Comparison of ENCODE assay signal across 7 mouse cellular contexts in genomic region chr7:100907231-100907630, GRCm38 (mm10). TPM values are rescaled to one million over a fixed set of nuclear protein-coding genes. Genes with fewer than 3 reads are reported as not detected.
DNase-seq lines count a peak whose midpoint lies in the region; ATAC-seq and TF ChIP-seq lines count a peak whose summit lies in the region.

No protein-coding gene starts in this region.

- peak; percentile 50 for ATAC-seq in cerebellum, adult (ENCODE audit: insufficient number of reproducible peaks, low FRiP score, low TSS enrichment)
- ATAC-seq in forebrain, embryonic 13.5 days, result 0 out of 2 replicates have a peak, but pooled peaks have one; percentile 54
- no peak for ATAC-seq in heart, postnatal 0 days (ENCODE audit: insufficient read depth, low read depth)
- ATAC-seq in lung, postnatal 0 days, result 0 out of 2 replicates have a peak, but pooled peaks have one; percentile 4

- peak; percentile 95 for TF ChIP-seq CTCF in heart, postnatal 0 days (IDR thresholded peaks at IDR 0.05; ENCODE audit: low read depth)
- peak; percentile 97 for TF ChIP-seq CTCF in lung, postnatal 0 days (IDR thresholded peaks at IDR 0.05)

- TF ChIP-seq EP300 in heart, postnatal 0 days (IDR thresholded peaks at IDR 0.05; ENCODE audit: low read depth), result no peak; the same call in 1 of the 2 replicates
- TF ChIP-seq EP300 in lung, postnatal 0 days (IDR thresholded peaks at IDR 0.05), result no peak

- peak; percentile 64 for DNase-seq in Muller cell, postnatal 12 days (ENCODE audit: inconsistent ontology term)
- peak; percentile 82 for DNase-seq in heart, postnatal 0 days (ENCODE audit: low spot score)
- DNase-seq in layer of hippocampus, adult 18-20 months (ENCODE audit: low spot score in 2 of 2), result peak; percentile 76 to 92
- peak; percentile 87 for DNase-seq in lung, postnatal 0 days (ENCODE audit: low spot score)
- peak; percentile 66 to 77 for DNase-seq in right cerebral cortex, postnatal 36 days (ENCODE audit: low spot score in 2 of 2)

- no peak overlapping the region for H3K4me2 ChIP-seq in forebrain, embryonic 13.5 days
- H3K4me2 ChIP-seq in heart, postnatal 0 days (ENCODE audit: low read depth, low read length), result no peak overlapping the region
- H3K4me2 ChIP-seq in lung, postnatal 0 days (replicated peaks; ENCODE audit: low read depth, low read length), result peak overlapping the region; percentile 30; the same call in 1 of the 2 replicates

- H3K4me3 ChIP-seq in forebrain, embryonic 13.5 days, result no peak overlapping the region
- no peak overlapping the region for H3K4me3 ChIP-seq in heart, postnatal 0 days (ENCODE audit: low read depth, low read length)
- H3K4me3 ChIP-seq in lung, postnatal 0 days (ENCODE audit: low read depth, low read length), result no peak overlapping the region

- no peaks in the 10 kb centered on the region for H3K36me3 ChIP-seq in forebrain, embryonic 13.5 days (ENCODE audit: poor library complexity, severe bottlenecking)
- H3K36me3 ChIP-seq in heart, postnatal 0 days (replicated peaks; ENCODE audit: control insufficient read depth, insufficient read depth, low read length), result no peaks in the 10 kb centered on the region
- H3K36me3 ChIP-seq in lung, postnatal 0 days (ENCODE audit: insufficient read depth, low read length), result no peaks in the 10 kb centered on the region

- H3K27me3 ChIP-seq in forebrain, embryonic 13.5 days, result no peaks in the 10 kb centered on the region
- H3K27me3 ChIP-seq in heart, postnatal 0 days (ENCODE audit: control insufficient read depth, insufficient read depth, low read length), result no peaks in the 10 kb centered on the region
- H3K27me3 ChIP-seq in lung, postnatal 0 days (replicated peaks; ENCODE audit: insufficient read depth, low read length), result no peaks in the 10 kb centered on the region

- no peak overlapping the region for H3K9ac ChIP-seq in forebrain, embryonic 13.5 days
- no peak overlapping the region for H3K9ac ChIP-seq in heart, postnatal 0 days (replicated peaks; ENCODE audit: low read depth, low read length)
- no peak overlapping the region for H3K9ac ChIP-seq in lung, postnatal 0 days (replicated peaks; ENCODE audit: low read depth)

- no peak overlapping the region for H3K27ac ChIP-seq in forebrain, embryonic 13.5 days
- H3K27ac ChIP-seq in heart, postnatal 0 days (ENCODE audit: low read depth), result peak overlapping the region; percentile 62
- peak overlapping the region; percentile 66 for H3K27ac ChIP-seq in lung, postnatal 0 days (ENCODE audit: low read length)

- no peaks in the 10 kb centered on the region for H3K9me3 ChIP-seq in forebrain, embryonic 13.5 days (replicated peaks)
- H3K9me3 ChIP-seq in heart, postnatal 0 days (replicated peaks; ENCODE audit: control insufficient read depth, low read length), result no peaks in the 10 kb centered on the region
- H3K9me3 ChIP-seq in lung, postnatal 0 days (ENCODE audit: low read length), result no peaks in the 10 kb centered on the region

- peaks cover 20% of the 10 kb centered on the region for H3K4me1 ChIP-seq in forebrain, embryonic 13.5 days
- peaks cover 27% of the 10 kb centered on the region for H3K4me1 ChIP-seq in heart, postnatal 0 days (ENCODE audit: control insufficient read depth, insufficient read depth)
- peaks cover 15% of the 10 kb centered on the region for H3K4me1 ChIP-seq in lung, postnatal 0 days (ENCODE audit: insufficient read depth, low read depth, low read length)

- WGBS in forebrain, embryonic 13.5 days, result 0% methylated on average over 1 of the region's 1 CpGs
- WGBS in heart, postnatal 0 days, result 0% methylated on average over 1 of the region's 1 CpGs
- WGBS in lung, postnatal 0 days, result 0% methylated on average over 1 of the region's 1 CpGs

RNA-seq across cellular contexts. Expression of gene Arhgef17, which starts 24.7 kb away (rescaled TPM):
- 4.4 and 4.7 TPM in 2 replicates for polyA plus RNA-seq in forebrain, embryonic 13.5 days (2015; fragmentation: Nextera tagmentation; extraction: Ambion mirVana)
- total RNA-seq in heart, postnatal 0 days (2014; rRNA removed; ENCODE audit: low replicate concordance), result 28.4 and 42.3 TPM in 2 replicates
- 2.6 and 2.8 TPM in 2 replicates for polyA plus RNA-seq in heart, postnatal 0 days (2015; fragmentation: Nextera tagmentation; extraction: Ambion mirVana)
- total RNA-seq in layer of hippocampus, adult 18-20 months (2021), result 100 to 1,000 TPM; 171 to 178 TPM
- polyA plus RNA-seq in lung, postnatal 0 days (2015; fragmentation: Nextera tagmentation; extraction: Ambion mirVana), result 5.8 and 7.0 TPM in 2 replicates

RNA-seq across cellular contexts. Expression of gene Relt, which starts 44.0 kb away (rescaled TPM):
- polyA plus RNA-seq in forebrain, embryonic 13.5 days (2015; fragmentation: Nextera tagmentation; extraction: Ambion mirVana), result 2.4 and 3.1 TPM in 2 replicates
- 5.1 and 5.9 TPM in 2 replicates for total RNA-seq in heart, postnatal 0 days (2014; rRNA removed; ENCODE audit: low replicate concordance)
- 1.8 and 2.3 TPM in 2 replicates for polyA plus RNA-seq in heart, postnatal 0 days (2015; fragmentation: Nextera tagmentation; extraction: Ambion mirVana)
- total RNA-seq in layer of hippocampus, adult 18-20 months (2021), result 10 to 100 TPM; 11.5 to 13.7 TPM
- polyA plus RNA-seq in lung, postnatal 0 days (2015; fragmentation: Nextera tagmentation; extraction: Ambion mirVana), result 2.8 and 3.8 TPM in 2 replicates
